Mouse (Mus musculus): ENCODE data around the gene Cab39. TPM values are rescaled to one million over a fixed set of nuclear protein-coding genes. Genes with fewer than 3 reads are reported as not detected.

Cab39 gene
- polyA plus RNA-seq, 1 experiment from 2014 or later: 25.4 TPM

DNA sequence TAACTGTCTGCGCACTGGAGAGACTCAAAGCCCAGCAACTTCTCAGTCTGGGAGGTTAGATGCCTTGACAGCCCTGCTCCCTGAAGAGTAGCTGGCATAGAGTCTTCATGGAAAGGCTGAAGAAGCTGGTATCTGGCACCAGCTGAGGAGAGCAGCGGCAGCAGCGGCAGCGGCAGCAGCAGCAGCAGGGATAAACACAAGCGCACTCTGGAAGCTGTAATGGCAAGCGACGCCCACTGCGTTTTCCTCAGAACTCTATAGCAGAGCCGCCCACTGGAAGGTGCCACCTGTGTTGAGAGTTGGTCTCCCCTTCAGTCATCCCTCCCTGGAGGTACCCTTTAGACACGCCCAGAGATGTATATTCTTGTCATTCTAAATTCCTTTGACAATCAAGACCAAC, 17.1 kb upstream of the Cab39 start:
- H3K9me3 ChIP-seq (replicated peaks; ENCODE audit: control insufficient read depth, low read length): no peaks in the 10 kb centered on the region
- no peak overlapping the region for H3K4me2 ChIP-seq (ENCODE audit: low read depth, low read length)
- H3K36me3 ChIP-seq (ENCODE audit: control insufficient read depth, insufficient read depth, low read length): no peaks in the 10 kb centered on the region
- 47% methylated on average over 10 of the region's 10 CpGs for WGBS
- no peak for ATAC-seq (ENCODE audit: insufficient read depth, low FRiP score)
- no peak overlapping the region for H3K4me3 ChIP-seq (replicated peaks; ENCODE audit: low read length)
- H3K27ac ChIP-seq (ENCODE audit: low read length): no peak overlapping the region
- H3K27me3 ChIP-seq (ENCODE audit: control insufficient read depth, insufficient read depth, low read length): no peaks in the 10 kb centered on the region
- no peaks in the 10 kb centered on the region for H3K4me1 ChIP-seq (ENCODE audit: control insufficient read depth, insufficient read depth, low read length)
- no peak overlapping the region for H3K9ac ChIP-seq (ENCODE audit: low read length)

DNA sequence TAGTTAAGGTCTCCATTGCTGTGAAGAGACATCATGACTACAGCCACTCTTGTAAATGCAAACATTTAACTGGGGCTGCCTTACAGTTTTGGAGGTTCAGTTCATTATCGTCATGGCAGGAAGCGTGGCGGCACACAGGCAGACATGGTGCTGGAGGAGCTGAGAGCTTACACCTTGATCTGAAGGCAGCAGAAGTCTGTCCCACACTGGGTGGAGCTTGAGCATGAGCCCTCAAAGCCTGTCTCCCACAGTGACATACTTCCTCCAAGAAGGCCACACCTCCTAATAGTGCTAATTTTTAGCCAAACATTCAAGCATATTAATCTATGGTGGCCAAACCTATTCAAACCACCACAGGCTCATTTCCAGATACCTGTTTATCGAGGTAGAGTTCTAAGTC, 14.8 kb upstream of the Cab39 start, which contains the start of gene A630001G21Rik:
Gene A630001G21Rik, minus strand, starts transcription at position 208 of the 400 bp plus-strand sequence.
- ATAC-seq (ENCODE audit: insufficient read depth, low FRiP score): no peak
- WGBS: 80% methylated on average over 4 of the region's 4 CpGs
- H3K36me3 ChIP-seq (ENCODE audit: control insufficient read depth, insufficient read depth, low read length): no peaks in the 10 kb centered on the region

DNA sequence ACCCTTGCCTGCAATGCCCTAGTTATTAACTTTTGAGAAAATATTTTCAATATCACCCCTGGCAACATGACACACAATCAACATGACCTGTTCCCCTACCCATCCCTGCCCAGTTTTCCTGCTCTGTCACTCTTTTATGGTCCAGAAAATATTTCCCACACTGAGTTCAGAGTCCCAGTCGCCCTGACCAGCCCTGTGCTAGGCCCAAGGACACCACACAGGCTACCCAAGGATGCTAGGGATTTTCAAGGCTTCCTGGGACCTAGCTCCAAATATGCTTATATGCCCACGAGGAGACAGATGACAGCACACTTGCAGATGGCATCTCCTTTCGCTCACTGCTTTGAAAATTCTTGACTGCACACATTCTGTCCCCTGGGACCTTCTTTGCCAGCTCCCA, 14.2 kb upstream of the Cab39 start:
- Histone ChIP-seq H3K9ac (ENCODE audit: low read length) (no peak overlapping the region), H3K36me3 (ENCODE audit: control insufficient read depth, insufficient read depth, low read length) (no peaks in the 10 kb centered on the region), H3K27me3 (ENCODE audit: control insufficient read depth, insufficient read depth, low read length) (no peaks in the 10 kb centered on the region), H3K4me1 (ENCODE audit: control insufficient read depth, insufficient read depth, low read length) (no peaks in the 10 kb centered on the region), H3K27ac (ENCODE audit: low read length) (no peak overlapping the region), H3K9me3 (replicated peaks; ENCODE audit: control insufficient read depth, low read length) (no peaks in the 10 kb centered on the region), H3K4me3 (replicated peaks; ENCODE audit: low read length) (no peak overlapping the region), H3K4me2 (ENCODE audit: low read depth, low read length) (no peak overlapping the region)
- no peak for ATAC-seq (ENCODE audit: insufficient read depth, low FRiP score)
- WGBS: 56% methylated on average over 3 of the region's 3 CpGs

More for the DNA sequence above, 14.8 kb upstream of the Cab39 start, which contains the start of gene A630001G21Rik:
- Histone ChIP-seq H3K9me3 (replicated peaks; ENCODE audit: control insufficient read depth, low read length) (no peaks in the 10 kb centered on the region), H3K4me3 (replicated peaks; ENCODE audit: low read length) (no peak within 1 kb of the TSS), H3K27ac (ENCODE audit: low read length) (no peak within 1 kb of the TSS), H3K9ac (ENCODE audit: low read length) (no peak within 1 kb of the TSS), H3K4me1 (ENCODE audit: control insufficient read depth, insufficient read depth, low read length) (no peaks in the 10 kb centered on the region), H3K4me2 (ENCODE audit: low read depth, low read length) (no peak within 1 kb of the TSS), H3K27me3 (ENCODE audit: control insufficient read depth, insufficient read depth, low read length) (no peaks in the 10 kb centered on the region)

DNA sequence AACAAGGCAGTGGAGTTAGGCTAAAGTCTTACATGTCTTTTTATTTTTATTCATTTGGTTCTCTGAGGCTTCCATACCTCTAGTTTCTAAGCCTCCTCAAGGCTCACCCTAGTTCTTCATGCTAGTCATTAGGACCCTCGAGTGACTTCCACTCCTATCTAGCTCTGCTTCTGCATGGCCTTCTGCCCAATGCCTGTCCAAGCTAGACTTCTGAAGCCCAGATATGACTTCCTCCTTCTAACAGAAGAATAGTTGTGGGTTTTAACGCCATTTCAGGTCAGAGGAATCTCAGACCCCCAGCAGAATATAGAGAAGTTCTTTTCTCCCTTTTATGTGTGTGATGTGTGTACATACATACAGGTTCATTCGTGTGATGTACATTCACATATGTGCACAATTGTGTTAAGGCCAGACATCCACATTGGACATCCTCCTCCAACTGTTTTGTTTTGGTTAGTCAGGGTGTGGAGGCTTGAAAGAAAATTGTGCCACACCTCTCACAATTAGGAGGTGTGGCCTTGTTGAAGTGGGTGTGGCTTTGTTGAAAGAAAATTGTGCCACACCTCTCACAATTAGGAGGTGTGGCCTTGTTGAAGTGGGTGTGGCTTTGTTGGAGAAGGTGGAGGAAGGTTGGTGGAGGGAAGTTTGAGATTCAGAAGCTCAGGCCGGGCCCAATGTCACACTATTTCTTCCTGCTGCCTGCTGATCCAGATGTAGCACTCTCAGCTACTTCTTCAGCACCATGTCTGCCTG, 13.6 kb upstream of the Cab39 start:
- H3K27ac ChIP-seq (ENCODE audit: low read length): no peak overlapping the region
- H3K9me3 ChIP-seq (replicated peaks; ENCODE audit: control insufficient read depth, low read length): no peaks in the 10 kb centered on the region
- no peak overlapping the region for H3K4me2 ChIP-seq (ENCODE audit: low read depth, low read length)
- ATAC-seq (ENCODE audit: insufficient read depth, low FRiP score): no peak
- no peaks in the 10 kb centered on the region for H3K4me1 ChIP-seq (ENCODE audit: control insufficient read depth, insufficient read depth, low read length)
- no peak overlapping the region for H3K9ac ChIP-seq (ENCODE audit: low read length)
- H3K36me3 ChIP-seq (ENCODE audit: control insufficient read depth, insufficient read depth, low read length): no peaks in the 10 kb centered on the region
- H3K4me3 ChIP-seq (replicated peaks; ENCODE audit: low read length): no peak overlapping the region
- 65% methylated on average over 4 of the region's 4 CpGs for WGBS
- no peaks in the 10 kb centered on the region for H3K27me3 ChIP-seq (ENCODE audit: control insufficient read depth, insufficient read depth, low read length)

DNA sequence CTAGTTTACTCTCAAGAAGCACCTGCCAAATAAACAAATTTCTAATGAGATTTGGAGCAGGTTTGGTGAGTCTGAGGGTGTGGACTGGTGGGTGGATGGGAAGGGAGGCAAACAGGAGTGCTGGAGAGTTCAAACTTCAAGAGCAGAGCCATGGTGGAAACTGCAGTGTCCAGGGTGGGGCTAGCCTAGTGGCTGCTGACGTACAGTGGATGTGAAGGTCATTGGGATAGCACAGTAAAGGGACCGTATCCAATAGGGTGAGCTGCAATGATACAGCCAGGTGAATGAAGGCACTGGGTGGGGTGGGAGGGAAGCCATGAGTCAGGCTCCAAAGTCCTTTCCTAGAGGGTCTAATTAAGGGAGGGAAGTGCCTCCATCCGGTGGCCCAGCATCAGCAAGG, 2.7 kb upstream of the Cab39 start:
- Histone ChIP-seq H3K9ac (ENCODE audit: low read length) (no peak overlapping the region), H3K36me3 (ENCODE audit: control insufficient read depth, insufficient read depth, low read length) (no peaks in the 10 kb centered on the region), H3K4me2 (ENCODE audit: low read depth, low read length) (no peak overlapping the region), H3K9me3 (replicated peaks; ENCODE audit: control insufficient read depth, low read length) (no peaks in the 10 kb centered on the region), H3K4me1 (ENCODE audit: control insufficient read depth, insufficient read depth, low read length) (peaks cover 3% of the 10 kb centered on the region), H3K27me3 (ENCODE audit: control insufficient read depth, insufficient read depth, low read length) (no peaks in the 10 kb centered on the region), H3K4me3 (replicated peaks; ENCODE audit: low read length) (no peak overlapping the region), H3K27ac (ENCODE audit: low read length) (no peak overlapping the region)
- no peak for ATAC-seq (ENCODE audit: insufficient read depth, low FRiP score)
- WGBS: 56% methylated on average over 3 of the region's 3 CpGs

DNA sequence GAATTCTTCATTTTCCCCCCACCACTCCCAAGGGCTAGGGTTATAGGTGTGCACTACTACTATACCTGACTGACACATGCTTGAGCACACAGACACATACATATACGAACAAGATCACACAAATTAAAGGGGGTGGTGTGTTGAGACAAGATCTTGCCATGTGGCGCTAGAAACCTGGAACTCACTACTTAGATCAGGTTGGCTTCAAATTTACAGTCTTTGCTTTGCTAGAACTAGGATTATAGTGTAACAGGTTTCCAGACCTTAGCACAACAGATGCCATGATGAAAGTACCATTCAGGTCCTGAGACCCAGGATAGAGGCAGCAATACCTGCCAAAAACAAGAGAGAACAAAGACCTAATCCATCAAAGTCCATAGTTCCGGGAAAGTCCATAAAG, 1.8 kb upstream of the Cab39 start:
- Histone ChIP-seq H3K4me1 (ENCODE audit: control insufficient read depth, insufficient read depth, low read length) (peaks cover 3% of the 10 kb centered on the region), H3K27ac (ENCODE audit: low read length) (no peak overlapping the region), H3K4me3 (replicated peaks; ENCODE audit: low read length) (no peak overlapping the region), H3K27me3 (ENCODE audit: control insufficient read depth, insufficient read depth, low read length) (no peaks in the 10 kb centered on the region), H3K36me3 (ENCODE audit: control insufficient read depth, insufficient read depth, low read length) (no peaks in the 10 kb centered on the region), H3K9me3 (replicated peaks; ENCODE audit: control insufficient read depth, low read length) (no peaks in the 10 kb centered on the region), H3K4me2 (ENCODE audit: low read depth, low read length) (no peak overlapping the region), H3K9ac (ENCODE audit: low read length) (no peak overlapping the region)
- WGBS: 78% methylated on average over 3 of the region's 3 CpGs
- ATAC-seq (ENCODE audit: insufficient read depth, low FRiP score): no peak

DNA sequence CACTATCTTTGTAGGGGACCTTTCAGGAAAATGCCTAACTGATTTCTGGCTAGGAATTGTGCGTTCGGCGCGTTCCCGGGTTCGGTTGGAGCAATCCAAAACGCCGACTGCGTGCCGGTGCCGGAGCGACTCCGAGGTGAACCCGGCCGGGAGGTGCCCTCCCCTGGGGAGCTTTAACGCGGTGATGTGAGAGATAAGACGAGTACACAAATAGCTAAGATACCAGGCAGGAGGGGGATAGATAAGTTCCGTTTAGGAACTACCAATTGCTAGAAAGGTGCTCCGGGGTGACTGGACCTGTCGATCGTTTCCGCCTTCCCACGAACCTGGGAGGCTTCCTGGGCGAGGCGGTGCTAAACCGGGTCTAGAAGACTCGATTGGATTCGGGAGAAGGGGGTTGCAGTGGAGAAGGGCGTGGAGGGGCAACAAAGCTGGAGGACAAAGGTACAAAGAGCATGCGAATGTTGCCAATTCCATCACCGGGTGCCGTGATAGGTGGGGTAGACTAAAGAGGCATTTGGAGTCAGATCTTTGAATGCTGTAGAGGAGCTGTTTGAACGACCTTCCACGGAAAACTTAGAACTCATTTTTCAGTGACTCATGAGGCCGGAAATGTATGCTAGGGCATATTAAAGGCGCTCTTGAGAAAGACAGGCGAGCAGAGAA, 998 bp downstream of the Cab39 start:
- peak; percentile 39 for ATAC-seq (ENCODE audit: insufficient read depth, low FRiP score)
- Histone ChIP-seq H3K36me3 (ENCODE audit: control insufficient read depth, insufficient read depth, low read length) (peaks cover 2% of the 10 kb centered on the region; the same call in 1 of the 2 replicates), H3K4me1 (ENCODE audit: control insufficient read depth, insufficient read depth, low read length) (peaks cover 11% of the 10 kb centered on the region), H3K9ac (ENCODE audit: low read length) (peak overlapping the region; percentile 99), H3K4me3 (replicated peaks; ENCODE audit: low read length) (peak overlapping the region; percentile 98), H3K4me2 (ENCODE audit: low read depth, low read length) (peak overlapping the region; percentile 65), H3K9me3 (replicated peaks; ENCODE audit: control insufficient read depth, low read length) (no peaks in the 10 kb centered on the region), H3K27ac (ENCODE audit: low read length) (peak overlapping the region; percentile 96), H3K27me3 (ENCODE audit: control insufficient read depth, insufficient read depth, low read length) (no peaks in the 10 kb centered on the region)
- under 1% methylated on average over 38 of the region's 38 CpGs for WGBS

DNA sequence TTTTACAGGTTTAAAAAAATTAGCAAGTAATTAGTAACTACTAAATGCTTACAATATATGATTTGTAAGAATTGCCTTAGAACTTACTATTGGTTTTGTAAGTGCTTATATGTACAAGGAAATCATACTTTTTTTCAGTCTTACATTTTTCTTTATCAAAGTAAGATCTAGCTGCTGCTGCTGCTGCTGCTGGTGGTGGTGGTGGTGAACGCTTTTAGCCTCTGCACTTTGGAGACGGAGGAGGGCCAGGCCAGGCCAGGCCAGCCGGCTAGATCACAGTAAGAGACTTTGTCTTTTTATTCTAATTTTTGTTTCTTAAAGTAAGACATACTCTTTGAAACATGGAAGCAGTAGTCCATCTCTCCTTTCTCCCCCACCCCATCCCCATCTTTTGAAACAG, 2.0 kb downstream of the Cab39 start:
- H3K9ac ChIP-seq (ENCODE audit: low read length): no peak overlapping the region
- peaks cover 14% of the 10 kb centered on the region for H3K4me1 ChIP-seq (ENCODE audit: control insufficient read depth, insufficient read depth, low read length)
- H3K9me3 ChIP-seq (replicated peaks; ENCODE audit: control insufficient read depth, low read length): no peaks in the 10 kb centered on the region
- ATAC-seq (ENCODE audit: insufficient read depth, low FRiP score): no peak
- H3K4me3 ChIP-seq (replicated peaks; ENCODE audit: low read length): peak overlapping the region; percentile 9
- H3K27ac ChIP-seq (ENCODE audit: low read length): no peak overlapping the region
- WGBS: 48% methylated on average over 3 of the region's 3 CpGs
- H3K36me3 ChIP-seq (ENCODE audit: control insufficient read depth, insufficient read depth, low read length): peaks cover 2% of the 10 kb centered on the region; the same call in 1 of the 2 replicates
- H3K4me2 ChIP-seq (ENCODE audit: low read depth, low read length): peak overlapping the region; percentile 40
- H3K27me3 ChIP-seq (ENCODE audit: control insufficient read depth, insufficient read depth, low read length): no peaks in the 10 kb centered on the region

DNA sequence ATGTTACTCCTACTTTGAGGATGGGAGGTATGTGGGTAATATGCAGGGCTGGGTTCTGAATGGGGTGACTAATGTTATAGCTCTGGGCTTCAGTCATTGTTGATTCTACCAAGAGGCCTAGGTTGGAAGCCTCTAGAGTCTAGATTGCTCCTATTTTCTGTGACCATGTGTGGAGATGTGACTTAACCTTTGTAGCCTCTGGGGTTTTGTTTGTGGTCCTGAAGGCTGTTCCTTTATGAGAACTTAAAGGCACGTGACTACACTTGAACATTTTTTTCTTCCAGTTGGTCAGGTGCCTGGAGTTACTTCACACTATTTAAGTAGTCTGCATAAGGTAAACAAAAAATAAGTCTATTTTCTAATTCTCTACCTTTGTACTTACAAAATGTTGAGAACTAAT, 6.5 kb downstream of the Cab39 start:
- H3K27ac ChIP-seq (ENCODE audit: low read length): no peak overlapping the region
- no peak overlapping the region for H3K4me3 ChIP-seq (replicated peaks; ENCODE audit: low read length)
- H3K9ac ChIP-seq (ENCODE audit: low read length): no peak overlapping the region
- ATAC-seq (ENCODE audit: insufficient read depth, low FRiP score): no peak
- peaks cover 2% of the 10 kb centered on the region; the same call in 1 of the 2 replicates for H3K36me3 ChIP-seq (ENCODE audit: control insufficient read depth, insufficient read depth, low read length)
- WGBS: 58% methylated on average over 1 of the region's 1 CpGs
- H3K27me3 ChIP-seq (ENCODE audit: control insufficient read depth, insufficient read depth, low read length): no peaks in the 10 kb centered on the region
- peaks cover 14% of the 10 kb centered on the region for H3K4me1 ChIP-seq (ENCODE audit: control insufficient read depth, insufficient read depth, low read length)
- no peaks in the 10 kb centered on the region for H3K9me3 ChIP-seq (replicated peaks; ENCODE audit: control insufficient read depth, low read length)
- no peak overlapping the region for H3K4me2 ChIP-seq (ENCODE audit: low read depth, low read length)
